Mouse (Mus musculus) hindbrain, embryonic 10.5 days (tissue): ENCODE results near the gene Tmem143. TPM values are rescaled to one million over a fixed set of nuclear protein-coding genes. Genes with fewer than 3 reads are reported as not detected.

Source experiments
- DNase-seq: peaks from one replicate; pipeline ENCODE4 v3.0.0-alpha.2; 2017; ENCODE audit warnings: low spot score
- H3K27ac ChIP-seq: fragments of 300-500 bp; sonication (generic); 2 replicates; pipeline ENCODE4 v1.5.1; 2016; ENCODE audit warnings: mild to moderate bottlenecking, moderate library complexity
- H3K27me3 ChIP-seq: fragments of 300-500 bp; sonication (generic); 2 replicates; pipeline ENCODE4 v1.6.1; 2016; ENCODE audit warnings: mild to moderate bottlenecking; ENCODE audit not compliant: poor library complexity, insufficient read depth, severe bottlenecking
- H3K36me3 ChIP-seq: fragments of 300-500 bp; sonication (generic); 2 replicates; pipeline ENCODE4 v1.6.1; 2016; ENCODE audit warnings: mild to moderate bottlenecking, moderate library complexity
- H3K4me1 ChIP-seq: fragments of 300-500 bp; sonication (generic); replicated peaks from 2 replicates; pipeline ENCODE4 v1.6.1; 2016; ENCODE audit warnings: mild to moderate bottlenecking
- H3K4me3 ChIP-seq: fragments of 300-500 bp; sonication (generic); 2 replicates; pipeline ENCODE4 v1.5.1; 2016; ENCODE audit warnings: mild to moderate bottlenecking, moderate library complexity
- H3K9me3 ChIP-seq: fragments of 300-500 bp; sonication (generic); 2 replicates; pipeline ENCODE4 v1.6.1; 2016; ENCODE audit warnings: mild to moderate bottlenecking, moderate library complexity
- WGBS: fragments of 180-500 bp; shearing (Covaris S2); methylation state at CpG from one replicate; pipeline ENCODE4 v1.1.7; 2016; 5-methylcytosine and 5-hydroxymethylcytosine counted together
- polyA plus RNA-seq: library from polyadenylated mRNA; unstranded; fragments of >200 nt; fragmentation: Nextera tagmentation; extraction: Ambion mirVana; gene quantifications from 2 replicates; pipeline ENCODE4 v1.2.1, GENCODE M21; 2016

The Tmem143 gene
- 4.5 and 4.8 TPM in 2 replicates for polyA plus RNA-seq

DNA sequence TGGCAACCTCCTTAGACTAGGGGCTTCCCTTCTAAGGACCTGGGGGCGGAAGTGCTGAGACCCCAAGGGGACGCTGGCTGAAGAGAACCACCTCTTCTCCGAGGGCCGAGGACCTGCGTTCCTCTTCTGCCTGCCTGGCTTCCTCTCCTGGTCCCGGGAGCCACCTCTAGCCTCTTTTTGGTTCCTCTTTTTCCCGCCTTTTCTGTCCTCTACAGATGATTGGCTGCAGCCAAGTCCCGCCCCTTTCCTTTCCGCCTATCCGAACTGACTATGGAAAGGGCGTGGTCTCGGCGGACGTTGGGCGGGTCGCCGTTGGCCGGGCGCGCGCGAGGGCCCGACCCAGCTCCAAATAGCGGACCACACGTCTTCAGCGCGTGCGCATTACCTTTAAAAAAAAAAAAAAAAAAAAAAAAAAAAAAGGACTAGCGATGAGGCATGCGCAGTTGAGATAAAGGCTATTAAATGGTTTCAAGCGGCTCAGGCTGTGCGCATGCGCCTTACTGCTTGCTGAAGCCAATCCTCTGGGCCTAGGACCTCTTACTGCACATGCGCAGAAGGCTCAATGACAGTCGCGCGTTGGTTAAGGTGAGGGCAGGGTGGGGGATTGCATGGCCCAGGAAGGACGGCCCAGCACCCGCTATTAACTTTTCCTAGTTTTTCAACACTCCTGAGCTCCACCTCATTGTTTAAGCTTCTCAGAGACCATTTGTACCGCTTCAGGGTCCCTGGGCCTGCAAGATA lies at the start of gene Tmem143, which contains the start of gene Syngr4:
TSS of gene Tmem143 (plus strand) at position 425 of the 741 bp plus-strand sequence.
TSS of gene Syngr4 (minus strand) at position 198 of the 741 bp plus-strand sequence.
- DNase-seq: peak; percentile 96
- Histone ChIP-seq H3K27me3 (peaks cover 9% of the 10 kb centered on the region), H3K4me1 (peaks cover 20% of the 10 kb centered on the region), H3K4me3 (peak within 1 kb of the TSS; percentile 60), H3K36me3 (no peaks in the 10 kb centered on the region), H3K27ac (peak within 1 kb of the TSS; percentile 90), H3K9me3 (no peaks in the 10 kb centered on the region)
- WGBS: under 1% methylated on average over 40 of the region's 40 CpGs

DNA sequence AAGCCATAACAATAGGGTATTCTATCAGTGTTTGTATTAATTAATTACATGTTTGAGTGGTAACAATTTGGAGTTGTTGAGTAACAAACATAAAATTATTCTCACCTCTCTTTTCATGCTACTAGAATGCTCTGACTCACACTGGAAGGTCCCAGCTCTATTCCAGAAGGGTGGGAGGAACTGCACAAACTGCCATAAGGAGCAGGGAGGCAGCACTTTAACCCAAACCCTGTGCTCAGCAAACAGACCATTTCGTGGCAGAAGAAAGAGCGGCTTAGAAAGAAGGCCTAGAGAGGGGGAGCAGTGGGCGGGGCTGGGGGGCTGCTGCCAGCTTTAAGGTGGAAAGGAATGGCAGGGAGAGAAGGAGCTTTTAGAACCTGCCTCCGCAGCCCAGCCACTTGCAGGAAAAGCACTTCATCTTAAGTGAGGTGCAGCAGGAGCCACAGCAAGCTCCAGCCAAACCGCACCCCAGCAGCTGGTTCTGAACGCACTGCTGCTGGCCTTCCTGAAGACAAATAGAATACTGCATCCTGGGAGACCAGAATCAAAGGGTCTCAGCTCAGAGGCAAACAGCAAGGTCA lies 48.2 kb upstream of the Tmem143 start:
- H3K9me3 ChIP-seq: no peaks in the 10 kb centered on the region
- WGBS: 15% methylated on average over 6 of the region's 6 CpGs
- H3K4me3 ChIP-seq: no peak overlapping the region
- no peak overlapping the region for H3K27ac ChIP-seq
- no peaks in the 10 kb centered on the region for H3K36me3 ChIP-seq
- peaks cover 9% of the 10 kb centered on the region; the same call in 1 of the 2 replicates for H3K4me1 ChIP-seq
- DNase-seq: no peak
- H3K27me3 ChIP-seq: peaks cover 31% of the 10 kb centered on the region; the same call in 1 of the 2 replicates

DNA sequence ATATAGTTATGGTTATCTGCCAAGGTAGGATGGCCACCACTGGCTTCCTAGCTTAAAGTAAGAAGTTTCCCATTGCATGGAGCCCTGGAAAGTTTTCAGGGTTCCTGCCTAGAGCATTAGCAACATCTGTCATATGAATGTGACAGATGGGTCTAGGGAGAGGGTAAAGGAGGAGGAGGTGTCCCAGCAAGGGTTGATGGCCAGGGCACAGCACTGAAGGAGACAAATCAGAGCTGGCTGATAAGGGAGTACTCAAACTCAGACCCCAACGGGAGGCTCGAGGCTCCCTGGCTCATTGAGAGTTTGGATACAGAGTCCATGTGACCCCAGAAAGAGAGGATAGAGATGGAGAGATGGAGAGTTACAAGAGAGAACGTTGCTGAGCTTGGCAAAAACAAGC lies 46.1 kb upstream of the Tmem143 start:
- no peak overlapping the region for H3K4me3 ChIP-seq

DNA sequence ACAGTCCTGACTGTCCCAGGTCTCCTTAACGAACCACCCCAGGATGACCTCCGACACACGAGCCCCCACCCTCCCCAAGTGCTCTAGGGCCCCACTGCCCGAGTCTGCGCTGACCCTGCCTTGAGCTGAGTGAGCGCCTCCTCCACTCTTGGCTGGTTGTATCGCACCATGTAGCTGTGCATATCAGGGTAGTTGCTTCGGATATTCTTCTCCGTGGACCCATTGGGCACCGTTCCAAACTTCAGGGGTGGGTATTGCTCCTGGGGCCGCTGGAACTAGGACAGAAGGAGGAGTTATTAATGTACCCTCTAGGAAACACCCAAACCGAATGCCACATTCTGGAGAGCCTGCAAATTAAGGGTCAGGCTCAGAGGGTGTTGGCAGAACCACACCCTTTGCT lies 43.7 kb upstream of the Tmem143 start:
- peaks cover 63% of the 10 kb centered on the region for H3K27me3 ChIP-seq
- DNase-seq: no peak

More for the DNA sequence above, 46.1 kb upstream of the Tmem143 start:
- Histone ChIP-seq H3K27ac (no peak overlapping the region), H3K4me1 (peaks cover 9% of the 10 kb centered on the region; the same call in 1 of the 2 replicates), H3K27me3 (peaks cover 45% of the 10 kb centered on the region), H3K9me3 (no peaks in the 10 kb centered on the region), H3K36me3 (no peaks in the 10 kb centered on the region)
- no peak for DNase-seq
- WGBS: 73% methylated on average over 3 of the region's 3 CpGs

DNA sequence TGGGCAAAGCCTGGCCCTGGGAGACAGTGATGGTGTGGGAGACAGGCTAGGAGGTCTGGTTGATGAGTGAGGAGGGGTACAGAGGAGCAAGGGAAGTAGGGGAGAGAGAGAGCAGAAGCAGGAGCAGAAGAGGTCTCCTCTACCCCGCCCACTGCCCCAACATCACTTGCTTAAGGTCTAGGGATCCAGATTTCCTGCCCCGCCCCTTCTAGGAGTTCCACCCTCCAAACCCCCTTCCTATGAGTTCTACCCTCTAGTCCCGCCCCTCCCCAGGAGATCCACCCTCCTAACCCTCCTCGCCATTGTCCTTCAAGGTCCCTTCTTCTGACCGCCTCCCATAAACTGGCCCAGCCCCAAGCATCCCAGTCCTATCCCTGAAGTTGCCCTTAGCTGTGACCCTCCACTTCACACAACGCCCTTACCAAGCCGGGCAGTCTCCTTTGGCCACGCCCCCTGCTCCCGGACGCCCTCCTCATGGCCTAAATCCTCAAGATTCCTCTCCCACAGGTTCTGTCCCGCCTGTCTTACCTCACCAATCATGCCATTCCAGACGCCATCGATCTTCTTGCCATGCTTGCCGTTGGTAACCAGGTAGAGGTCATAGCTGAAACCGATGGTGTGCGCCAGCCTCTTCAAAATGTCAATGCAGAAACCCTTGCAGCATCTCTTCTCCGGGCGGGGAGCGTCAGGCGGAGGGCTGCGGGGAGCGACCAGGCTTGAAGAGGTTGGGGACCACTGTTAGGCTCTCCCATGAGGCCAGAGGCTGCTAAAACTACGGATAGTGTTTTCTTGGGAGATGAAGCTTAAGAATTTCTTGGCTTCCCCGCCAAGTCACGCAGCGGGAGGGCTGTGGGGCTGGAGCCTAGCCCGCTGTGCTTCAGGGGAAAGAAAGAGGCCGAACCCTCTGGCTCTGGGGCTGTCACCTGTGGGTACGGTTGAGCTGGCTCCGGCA lies 39.5 kb upstream of the Tmem143 start:
- H3K36me3 ChIP-seq: no peaks in the 10 kb centered on the region
- H3K27me3 ChIP-seq: peaks cover 78% of the 10 kb centered on the region
- H3K9me3 ChIP-seq: no peaks in the 10 kb centered on the region
- no peak for DNase-seq
- peak overlapping the region; percentile 49 for H3K4me3 ChIP-seq
- peaks cover 32% of the 10 kb centered on the region for H3K4me1 ChIP-seq
- WGBS: 3% methylated on average over 30 of the region's 30 CpGs
- H3K27ac ChIP-seq: peak overlapping the region; percentile 54

More for the DNA sequence above, 43.7 kb upstream of the Tmem143 start:
- H3K4me3 ChIP-seq: no peak overlapping the region
- H3K4me1 ChIP-seq: peaks cover 25% of the 10 kb centered on the region
- H3K36me3 ChIP-seq: no peaks in the 10 kb centered on the region
- 83% methylated on average over 12 of the region's 12 CpGs for WGBS
- no peak overlapping the region for H3K27ac ChIP-seq
- H3K9me3 ChIP-seq: no peaks in the 10 kb centered on the region

DNA sequence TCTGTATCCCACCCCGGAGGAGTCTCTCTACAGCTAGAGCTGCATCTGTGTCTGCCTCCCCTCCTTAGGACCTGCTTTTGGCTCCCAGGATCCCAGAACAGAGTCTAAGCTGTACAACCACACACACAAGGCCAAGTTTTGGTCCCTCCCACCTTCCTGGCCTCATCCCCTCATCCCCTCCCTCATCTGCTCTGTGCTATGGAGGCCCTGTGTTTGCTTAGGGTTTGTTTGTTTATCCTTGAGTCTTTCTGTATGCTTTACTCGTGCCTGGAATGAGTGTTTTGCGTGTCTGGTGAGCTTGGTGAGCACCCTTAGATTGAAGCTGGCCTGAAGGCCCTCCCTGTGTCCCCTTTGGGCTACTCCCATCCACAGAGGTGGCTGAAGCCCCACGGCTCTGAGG lies 37.7 kb upstream of the Tmem143 start:
- Histone ChIP-seq H3K36me3 (no peaks in the 10 kb centered on the region), H3K27me3 (peaks cover 88% of the 10 kb centered on the region), H3K9me3 (no peaks in the 10 kb centered on the region), H3K4me1 (peaks cover 32% of the 10 kb centered on the region), H3K27ac (no peak overlapping the region), H3K4me3 (no peak overlapping the region)
- DNase-seq: no peak
- WGBS: 66% methylated on average over 4 of the region's 4 CpGs

DNA sequence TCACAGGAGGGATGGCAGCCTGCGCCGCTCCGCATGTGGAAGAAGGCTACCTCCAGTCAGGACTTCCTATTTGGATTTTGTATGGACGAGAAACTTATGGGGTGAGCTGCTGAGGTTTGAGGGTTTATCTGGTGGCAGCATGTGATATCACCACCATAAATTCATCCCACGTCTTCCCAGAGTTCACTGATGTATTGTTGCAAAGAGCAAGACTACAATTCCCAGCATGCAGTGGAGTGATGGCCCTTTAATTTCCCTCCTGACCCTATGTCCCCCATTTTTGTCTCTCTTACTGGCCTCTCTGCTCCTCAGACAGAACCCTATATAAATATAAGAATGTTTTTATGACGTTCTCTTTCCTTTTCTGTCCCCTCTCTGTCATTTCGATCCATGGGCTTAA lies 33.9 kb upstream of the Tmem143 start:
- Histone ChIP-seq H3K4me3 (no peak overlapping the region), H3K27ac (no peak overlapping the region), H3K36me3 (no peaks in the 10 kb centered on the region), H3K27me3 (peaks cover 90% of the 10 kb centered on the region), H3K4me1 (peaks cover 38% of the 10 kb centered on the region), H3K9me3 (no peaks in the 10 kb centered on the region)
- DNase-seq: no peak
- 89% methylated on average over 7 of the region's 7 CpGs for WGBS

DNA sequence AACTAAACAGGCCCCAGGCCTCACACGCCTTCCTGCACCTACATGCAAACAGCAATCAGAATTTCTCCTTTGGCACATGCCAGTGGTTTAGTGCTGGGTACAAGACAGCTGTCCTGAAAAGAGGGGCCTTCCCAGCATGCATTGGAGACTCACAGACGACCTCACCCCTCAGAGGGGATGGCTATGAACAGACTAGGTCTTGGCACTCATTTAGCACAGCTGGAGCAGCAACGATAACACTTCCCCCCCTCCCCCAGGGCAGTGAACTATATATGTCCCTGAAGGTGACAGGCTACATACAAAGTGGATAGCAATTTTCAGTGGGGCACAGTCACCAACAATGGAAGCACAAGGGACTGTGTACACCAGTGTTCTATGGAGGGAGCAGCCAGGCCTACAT lies 32.3 kb upstream of the Tmem143 start:
- WGBS: 72% methylated on average over 3 of the region's 3 CpGs

DNA sequence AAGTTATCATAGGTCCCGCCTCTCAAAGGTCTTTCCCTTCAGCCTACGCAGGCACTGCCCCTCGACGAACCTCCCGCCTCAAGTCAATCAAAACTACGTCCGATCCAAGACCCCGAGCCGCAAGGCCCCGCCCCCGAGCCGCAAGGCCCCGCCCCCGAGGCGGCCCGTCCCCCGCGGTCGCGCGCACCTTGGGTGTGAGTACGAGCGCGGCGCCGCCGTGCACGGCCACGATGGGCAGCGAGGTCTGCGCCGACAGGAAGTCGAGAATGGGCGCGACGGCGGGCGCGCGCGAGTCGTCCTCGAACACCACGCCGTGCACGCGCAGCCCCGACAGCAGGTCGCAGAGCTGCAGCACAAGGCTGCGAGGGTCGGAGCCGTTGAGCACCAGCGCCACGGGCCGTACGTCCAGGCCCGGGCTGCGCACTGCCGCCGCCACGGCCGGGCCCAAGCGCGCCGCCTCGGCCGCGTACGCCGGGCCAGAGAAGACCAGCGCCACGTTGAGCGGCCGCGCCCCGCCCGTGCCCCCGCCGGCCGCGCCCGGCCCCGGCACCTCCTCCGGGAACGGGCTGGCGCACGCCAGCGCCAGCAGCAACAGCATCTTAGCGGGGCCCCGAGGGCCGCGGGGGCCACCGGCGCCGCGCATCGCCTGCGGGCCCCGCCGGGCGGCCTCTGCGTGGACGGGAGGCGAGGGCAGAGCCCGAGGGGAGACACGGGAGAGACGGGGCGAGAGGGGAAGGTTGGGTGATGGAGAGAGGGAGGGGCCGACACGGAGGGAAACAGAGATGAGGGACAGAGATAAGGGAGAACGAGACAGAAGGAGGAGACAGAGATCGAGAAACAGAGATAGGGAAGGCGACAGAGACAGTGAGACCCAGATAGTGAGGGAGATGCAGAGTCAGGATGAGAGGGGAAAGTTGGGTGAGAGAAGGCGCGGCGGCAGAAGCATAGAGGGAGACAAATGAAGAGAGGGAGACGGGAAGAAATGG lies 30.5 kb upstream of the Tmem143 start:
- Histone ChIP-seq H3K36me3 (no peaks in the 10 kb centered on the region), H3K4me1 (peaks cover 57% of the 10 kb centered on the region), H3K27ac (peak overlapping the region; percentile 92), H3K27me3 (peaks cover 90% of the 10 kb centered on the region), H3K4me3 (peak overlapping the region; percentile 72), H3K9me3 (no peaks in the 10 kb centered on the region)
- 1% methylated on average over 117 of the region's 117 CpGs for WGBS
- peak; percentile 92 for DNase-seq

More for the DNA sequence above, 32.3 kb upstream of the Tmem143 start:
- Histone ChIP-seq H3K36me3 (no peaks in the 10 kb centered on the region), H3K4me3 (no peak overlapping the region), H3K9me3 (no peaks in the 10 kb centered on the region), H3K27ac (no peak overlapping the region), H3K27me3 (peaks cover 90% of the 10 kb centered on the region), H3K4me1 (peaks cover 49% of the 10 kb centered on the region)
- DNase-seq: no peak

DNA sequence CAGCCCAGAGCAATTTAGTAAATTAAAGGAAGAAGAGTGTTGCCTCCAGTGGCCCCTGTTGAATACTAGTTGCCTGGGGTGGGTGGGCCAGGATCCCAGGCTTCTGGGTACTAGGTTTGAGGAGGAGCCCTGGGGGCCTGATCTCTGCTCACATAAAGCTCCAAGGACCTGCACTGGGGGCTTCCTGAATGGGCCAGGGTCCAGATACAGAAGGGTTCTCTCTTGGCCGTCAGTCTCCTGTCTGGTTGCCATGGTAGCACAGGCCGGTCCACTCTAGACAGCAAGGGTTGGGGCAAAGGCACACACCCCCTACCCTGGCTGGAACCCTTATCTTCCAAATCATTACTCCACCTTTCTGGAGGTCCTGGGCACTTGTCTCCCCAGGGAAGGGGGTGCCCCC lies 28.9 kb upstream of the Tmem143 start:
- peak overlapping the region; percentile 72; the same call in 1 of the 2 replicates for H3K4me3 ChIP-seq
- H3K27ac ChIP-seq: peak overlapping the region; percentile 23; the same call in 1 of the 2 replicates
- no peaks in the 10 kb centered on the region for H3K36me3 ChIP-seq
- peak; percentile 40 for DNase-seq
- peaks cover 54% of the 10 kb centered on the region for H3K4me1 ChIP-seq
- 0% methylated on average over 2 of the region's 2 CpGs for WGBS
- peaks cover 89% of the 10 kb centered on the region for H3K27me3 ChIP-seq
- H3K9me3 ChIP-seq: no peaks in the 10 kb centered on the region

DNA sequence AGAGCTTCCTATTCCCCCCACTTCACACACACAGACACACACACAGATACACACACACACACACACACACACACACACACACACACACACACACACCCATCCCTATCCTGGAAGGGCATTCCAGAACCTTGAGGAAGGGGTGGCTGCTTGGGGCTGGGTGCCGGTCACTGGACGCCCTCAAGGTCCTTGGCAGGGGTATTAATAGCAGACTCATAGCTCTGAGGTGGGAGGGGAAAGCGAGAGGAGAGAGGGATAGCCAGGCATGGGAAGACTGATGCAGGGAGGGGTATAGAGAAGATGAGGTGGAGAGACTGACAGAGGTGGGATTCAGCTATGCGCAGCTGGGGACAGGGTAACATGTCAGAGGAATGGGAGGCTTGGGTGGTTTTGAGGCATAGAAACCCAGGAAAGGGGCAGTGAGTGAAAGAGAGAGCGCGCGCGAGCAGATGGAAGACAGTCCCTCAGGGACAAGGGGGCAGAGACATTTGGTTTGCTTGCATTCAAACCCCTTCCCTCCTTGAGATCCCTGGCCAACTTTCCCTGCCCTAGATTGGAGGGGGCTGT lies 27.6 kb upstream of the Tmem143 start:
- Histone ChIP-seq H3K9me3 (no peaks in the 10 kb centered on the region), H3K4me1 (peaks cover 62% of the 10 kb centered on the region), H3K4me3 (peak overlapping the region; percentile 47), H3K36me3 (peaks cover 4% of the 10 kb centered on the region), H3K27me3 (peaks cover 80% of the 10 kb centered on the region), H3K27ac (peak overlapping the region; percentile 69; the same call in 1 of the 2 replicates)
- DNase-seq: no peak
- WGBS: 14% methylated on average over 8 of the region's 8 CpGs
